Mouse (Mus musculus): ENCODE measurements at regions not wholly inside any gene's neighbourhood (a gene's known extent, or its start where the extent isn't known, plus 50 kb on each side); places are given as distances from the start of the nearest gene placed in this dataset.
A peak's percentile ranks its signal among the peaks of the same experiment; 100 is the strongest.

DNA sequence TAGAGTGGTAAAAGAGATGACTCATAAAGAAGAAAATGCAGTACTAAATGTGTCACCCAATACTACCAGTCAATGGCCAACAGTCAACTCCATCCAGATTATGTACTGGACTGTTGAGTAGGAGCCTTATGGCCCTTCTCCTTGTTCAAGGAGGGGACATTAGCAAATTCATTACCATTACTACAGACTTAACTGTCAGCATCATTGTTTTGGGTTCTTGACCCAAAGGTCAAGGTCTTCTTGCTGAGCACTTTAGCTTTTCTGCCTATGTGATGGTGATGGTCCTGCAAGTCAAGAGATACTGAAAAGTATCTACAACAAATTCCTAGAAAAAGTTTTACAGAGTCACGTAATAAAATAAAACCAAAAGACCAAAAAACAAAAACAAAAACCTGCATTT is 1251.4 kb downstream of the Gm37988 start:
- DNase-seq (ENCODE audit: low spot score) = no peak

DNA sequence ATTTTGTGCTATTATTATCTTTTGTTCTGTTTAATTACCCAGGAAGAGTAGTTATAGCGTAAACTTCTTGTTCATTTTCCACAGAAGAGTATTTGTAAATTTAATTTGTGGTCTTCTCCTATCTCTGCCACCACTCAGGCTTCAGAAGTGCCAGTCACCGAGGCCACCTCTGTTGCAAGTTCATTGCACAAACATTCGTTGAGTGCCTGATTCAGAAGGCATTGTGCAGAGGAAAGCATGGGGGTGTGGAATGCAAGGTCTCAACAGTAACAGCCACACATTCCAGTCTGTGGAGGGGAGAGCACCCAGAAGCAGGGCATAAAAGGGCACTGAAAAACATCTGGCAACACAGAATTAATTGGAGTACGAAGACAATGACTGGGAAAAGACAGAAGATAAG is 1268.9 kb downstream of the Gm37988 start:
- DNase-seq (ENCODE audit: low spot score) = no peak

DNA sequence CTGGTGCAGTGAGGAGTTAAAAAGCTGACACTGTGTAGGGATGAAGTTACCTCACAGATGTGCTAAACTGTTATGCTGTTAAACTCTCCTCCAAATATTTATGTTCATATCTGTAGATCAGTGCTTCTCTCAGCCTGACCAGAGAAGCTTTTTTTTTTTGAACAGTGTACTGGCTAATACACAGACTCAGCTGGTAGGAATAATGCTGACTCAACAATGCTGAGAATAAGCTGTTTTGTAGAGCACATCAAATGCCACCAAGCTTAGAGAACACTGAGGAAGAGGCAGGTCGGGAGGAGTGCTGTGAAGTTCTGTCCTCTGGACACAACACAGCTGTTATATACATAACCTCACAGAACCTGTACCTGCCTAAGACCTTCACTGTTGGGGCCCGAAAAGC is 1274.2 kb downstream of the Gm37988 start:
- no peak for DNase-seq (ENCODE audit: low spot score)

DNA sequence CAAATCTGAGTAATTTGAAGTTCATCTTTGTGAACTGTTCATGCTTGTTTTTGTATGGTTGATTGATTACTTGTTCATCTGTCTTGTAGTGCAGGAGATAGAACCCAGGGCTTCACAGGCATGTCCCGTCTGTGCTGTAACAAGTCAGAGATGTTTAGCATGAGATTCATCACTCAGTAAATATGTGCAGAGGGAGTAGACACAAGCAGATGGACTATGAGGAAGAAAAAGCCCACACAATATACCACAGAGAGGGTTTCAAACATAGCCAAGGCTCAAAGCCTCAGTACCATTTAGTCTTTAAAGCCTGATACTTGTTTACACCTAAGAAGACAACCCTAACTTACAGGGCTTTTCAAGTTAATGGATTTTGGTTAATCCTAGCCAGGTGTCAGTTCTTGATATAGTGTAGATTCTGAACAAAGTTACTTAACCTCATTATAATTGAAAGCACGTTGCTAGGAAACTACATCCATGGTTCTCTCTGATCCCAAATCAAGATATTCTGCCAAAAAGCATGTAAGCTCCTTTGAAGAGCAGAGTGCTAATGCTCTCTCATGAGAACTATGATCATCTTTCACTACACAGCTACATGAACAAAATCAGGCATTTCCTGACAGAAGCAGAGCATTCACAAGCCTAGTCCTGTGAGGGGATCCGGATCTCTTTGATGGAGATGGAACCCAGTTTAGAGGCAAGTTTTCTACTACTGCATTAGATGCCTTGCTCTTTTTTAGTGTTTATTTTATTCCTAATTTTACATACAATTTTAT is 1286.7 kb downstream of the Gm37988 start:
- DNase-seq (ENCODE audit: low spot score) = no peak

DNA sequence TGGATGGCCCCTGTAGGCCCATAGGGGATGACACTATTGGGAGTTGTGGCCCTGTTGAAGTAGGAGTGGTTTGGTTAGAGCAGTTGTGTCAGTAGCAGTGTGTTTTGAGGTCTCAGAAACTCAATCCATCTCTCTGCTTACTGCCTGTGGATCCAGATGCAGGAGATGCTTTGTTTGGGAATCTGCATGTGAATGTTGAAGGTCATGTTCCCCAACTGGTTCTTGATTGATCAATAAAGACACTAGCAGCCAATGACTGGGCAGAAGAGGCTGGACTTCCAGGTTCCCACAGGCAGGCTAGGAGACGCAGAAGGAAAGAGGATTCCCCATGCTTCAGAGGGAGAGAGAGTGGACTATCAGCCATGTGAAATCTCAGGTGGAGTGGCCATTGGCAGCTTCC is 1309.9 kb downstream of the Gm37988 start:
- no peak for DNase-seq (ENCODE audit: low spot score)

DNA sequence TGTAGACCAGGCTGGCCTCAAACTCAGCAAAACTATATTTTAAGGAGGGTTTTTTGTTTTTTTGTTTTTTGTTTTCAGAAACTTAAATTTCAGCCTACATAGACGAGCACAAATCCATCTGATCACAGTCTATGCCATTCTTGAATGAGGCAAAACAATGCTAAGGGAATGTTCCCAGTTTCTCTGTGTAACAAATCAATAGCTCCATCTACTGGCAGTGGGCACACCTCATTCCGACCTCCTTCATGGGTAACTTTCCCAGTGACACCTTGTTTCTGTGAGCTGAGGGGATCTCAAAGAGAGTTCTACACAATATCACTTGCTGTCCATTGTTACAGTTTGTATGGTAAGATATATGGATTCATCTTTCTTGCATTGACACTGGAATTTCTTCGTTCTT is 1327.4 kb downstream of the Gm37988 start:
- DNase-seq (ENCODE audit: low spot score) = peak; percentile 18

DNA sequence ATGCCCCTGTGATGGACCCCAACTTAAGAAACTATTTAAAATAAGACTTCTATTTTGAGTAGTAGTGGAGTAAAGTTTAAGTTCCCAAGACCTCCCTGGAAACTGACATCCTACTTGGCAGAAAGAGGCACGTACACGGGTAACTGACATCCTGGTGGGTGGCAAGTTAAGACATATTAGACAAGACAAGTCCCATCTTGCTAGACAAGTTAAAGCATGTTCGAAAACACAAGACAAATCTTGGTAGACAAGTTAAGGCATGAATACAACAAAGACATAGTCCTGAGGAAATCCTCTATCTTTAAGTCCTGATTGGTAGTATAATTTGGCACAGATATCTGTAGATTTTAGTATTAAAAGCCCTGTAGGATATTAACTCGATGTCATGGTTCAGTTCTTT is 1332.6 kb downstream of the Gm37988 start:
- no peak for DNase-seq (ENCODE audit: low spot score)

DNA sequence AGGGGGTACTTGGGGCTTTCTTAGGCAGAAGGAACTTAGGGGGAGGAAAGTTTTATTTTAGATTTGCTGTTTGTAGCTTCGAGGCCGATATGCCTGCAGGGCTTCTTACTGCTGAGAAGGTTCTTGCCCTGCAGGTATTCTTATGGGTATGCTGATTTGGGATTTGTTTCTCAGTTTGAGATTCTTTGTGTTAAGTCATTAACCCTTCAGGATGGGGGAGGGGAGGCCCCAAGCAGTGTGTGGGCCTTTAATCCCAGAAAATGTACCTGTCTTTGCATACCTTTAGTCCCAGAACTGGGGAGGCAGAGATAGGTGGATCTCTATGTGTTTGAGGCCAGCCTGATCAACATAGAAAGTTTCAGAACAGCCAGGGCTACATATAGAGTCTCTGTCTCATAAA is 1335.1 kb downstream of the Gm37988 start:
- DNase-seq (ENCODE audit: low spot score) = no peak

DNA sequence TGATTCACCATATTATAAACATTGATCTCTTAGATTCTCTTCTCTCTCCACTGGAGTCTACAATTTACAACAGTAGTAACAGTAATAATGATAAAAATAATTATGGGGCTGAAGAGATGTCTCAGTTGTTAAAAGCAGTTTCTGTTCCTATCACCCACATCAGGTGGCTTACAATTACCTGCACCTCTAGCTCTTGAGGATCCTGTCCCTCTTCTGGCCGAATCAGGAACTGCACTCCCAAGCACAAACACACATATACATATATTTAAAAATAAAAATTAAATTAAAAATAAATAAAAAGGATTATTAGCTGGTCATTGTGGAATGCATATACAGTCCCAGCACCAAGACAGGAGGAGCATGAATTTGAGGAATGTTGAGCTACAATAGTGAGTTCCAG is 1336.2 kb downstream of the Gm37988 start:
- DNase-seq (ENCODE audit: low spot score) = no peak

DNA sequence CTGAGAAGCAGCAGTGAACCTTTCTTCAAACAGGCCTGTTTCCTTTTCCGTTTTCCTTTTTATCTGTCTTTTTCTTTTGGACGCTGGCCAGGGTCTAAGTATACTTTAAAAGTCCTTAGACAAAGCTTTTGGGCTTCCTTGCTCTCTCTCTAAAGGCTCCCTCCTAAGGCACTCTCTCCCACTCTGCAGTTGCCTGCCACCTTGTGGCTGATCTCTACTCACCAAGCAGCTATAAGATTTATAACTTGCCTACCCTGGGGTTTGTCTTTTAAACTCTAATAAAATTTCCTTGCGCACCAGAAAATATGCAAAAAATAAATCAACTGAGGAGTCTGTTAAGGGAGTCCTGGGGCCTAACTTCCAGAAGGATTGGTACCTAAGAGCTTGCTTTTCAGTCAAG is 1344.7 kb downstream of the Gm37988 start:
- peak; percentile 5 for DNase-seq (ENCODE audit: low spot score)

Measured in adipocyte (in vitro differentiated cells).